Mouse (Mus musculus): ENCODE measurements at regions not wholly inside any gene's neighbourhood (a gene's known extent, or its start where the extent isn't known, plus 50 kb on each side); places are given as distances from the start of the nearest gene placed in this dataset.

DNA sequence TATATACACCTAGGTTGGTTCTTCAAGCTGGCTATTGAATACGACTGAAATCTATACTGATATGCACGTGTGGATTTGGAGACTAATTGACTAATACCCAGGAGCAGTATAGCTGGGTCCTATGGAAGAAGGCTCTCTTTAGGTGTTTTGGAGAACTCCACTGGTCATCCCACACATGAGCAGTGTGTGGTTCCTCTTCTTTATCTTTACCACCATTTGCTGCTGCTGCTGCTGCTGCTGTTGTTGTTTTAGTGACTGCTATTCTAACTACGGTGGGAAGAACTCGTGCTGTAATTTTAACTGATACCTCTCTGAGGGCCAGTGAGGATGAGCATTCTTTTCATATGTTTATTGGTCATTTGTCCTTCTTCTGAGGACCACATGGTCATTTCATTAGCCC is 86.9 kb downstream of the Pctp start:
- TF ChIP-seq CHD2 (IDR thresholded peaks at IDR 0.05; ENCODE audit: low read depth, low read length), result no peak
- no peak for TF ChIP-seq ZC3H11A (IDR thresholded peaks at IDR 0.05; ENCODE audit: borderline replicate concordance, low read depth, low read length)
- no peak for TF ChIP-seq HCFC1 (IDR thresholded peaks at IDR 0.05; ENCODE audit: borderline replicate concordance, insufficient read depth, low read length)
- TF ChIP-seq MAFK (IDR thresholded peaks at IDR 0.05; ENCODE audit: insufficient read depth, low read depth, low read length), result no peak
- TF ChIP-seq ZNF384 (IDR thresholded peaks at IDR 0.05; ENCODE audit: low read depth, low read length), result no peak

Measured in ES-E14 (cell line).